Mouse (Mus musculus) liver, embryonic 14.5 days (tissue): Measurements from ENCODE around the gene Umps. TPM values are rescaled to one million over a fixed set of nuclear protein-coding genes. Genes with fewer than 3 reads are reported as not detected.

Source experiments
- ATAC-seq: fragments of 200-750 bp; cut with Nextera tagmentation; 2 replicates; pipeline ENCODE4 v1.8.0; 2017; ENCODE audit warnings: moderate number of reproducible peaks, mild to moderate bottlenecking, moderate library complexity; ENCODE audit not compliant: insufficient read depth
- DNase-seq, 3 experiments: peaks; one replicate each; pipeline ENCODE4 v3.0.0-alpha.2; 2012 to 2013; ENCODE audit warnings: low read depth in 3 of 3, low spot score in 3 of 3
- H3K27ac ChIP-seq: fragments of 300-500 bp; sonication (generic); 2 replicates; pipeline ENCODE4 v1.5.1; 2014; ENCODE audit warnings: moderate library complexity, mild to moderate bottlenecking, control low read depth, inconsistent platforms
- H3K27me3 ChIP-seq: fragments of 300-500 bp; sonication (generic); 2 replicates; pipeline ENCODE4 v1.6.1; 2014; ENCODE audit warnings: mild to moderate bottlenecking, low read length, moderate library complexity; ENCODE audit not compliant: control insufficient read depth, insufficient read depth
- H3K36me3 ChIP-seq: fragments of 300-500 bp; sonication (generic); replicated peaks from 2 replicates; pipeline ENCODE4 v1.6.1; 2014; ENCODE audit warnings: low read depth; ENCODE audit not compliant: control insufficient read depth, insufficient read depth
- H3K4me1 ChIP-seq, 2 experiments: fragments of 200-500 bp in 1 of 2; fragments of 300-500 bp in 1 of 2; sonication (generic) in 1 of 2; replicated peaks; 2 replicates each; pipeline ENCODE4 v1.6.1; 2012 to 2014; ENCODE audit warnings: antibody characterized with exemption in 1 of 2, inconsistent platforms in 1 of 2, low read length in 1 of 2; ENCODE audit not compliant: control insufficient read depth in 2 of 2, insufficient read depth in 2 of 2
- H3K4me2 ChIP-seq: fragments of 300-500 bp; sonication (generic); 2 replicates; pipeline ENCODE4 v1.6.1; 2014; ENCODE audit warnings: low read depth, mild to moderate bottlenecking, control low read depth, moderate library complexity
- H3K4me3 ChIP-seq, 2 experiments: fragments of 200-500 bp in 1 of 2; fragments of 300-500 bp in 1 of 2; sonication (generic) in 1 of 2; 2 replicates each; pipeline ENCODE4 v1.5.1; 2012 to 2014; ENCODE audit warnings: low read depth in 2 of 2, low read length in 2 of 2, mild to moderate bottlenecking in 2 of 2, control low read depth in 1 of 2, inconsistent platforms in 1 of 2, moderate library complexity in 1 of 2; ENCODE audit not compliant: insufficient read depth in 1 of 2
- H3K9ac ChIP-seq: fragments of 300-500 bp; sonication (generic); replicated peaks from 2 replicates; pipeline ENCODE4 v1.6.1; 2014; ENCODE audit warnings: mild to moderate bottlenecking, control low read depth, moderate library complexity
- H3K9me3 ChIP-seq: fragments of 300-500 bp; sonication (generic); 2 replicates; pipeline ENCODE4 v1.6.1; 2016; ENCODE audit warnings: low read length, mixed read lengths; ENCODE audit not compliant: control insufficient read depth
- CTCF ChIP-seq: IDR thresholded peaks from 2 replicates; pipeline ENCODE4 v1.5.1; 2016; ENCODE audit warnings: antibody characterized with exemption, low read depth, control low read depth
- EP300 ChIP-seq: IDR thresholded peaks from 2 replicates; pipeline ENCODE4 v1.6.1; 2016; ENCODE audit warnings: antibody characterized with exemption, low read depth
- WGBS: fragments of 180-500 bp; shearing (Covaris S2); extraction: QIAGEN DNeasy Blood & Tissue Kit; methylation state at CpG from one replicate; pipeline ENCODE4 v1.1.7; 2014; ENCODE audit not compliant: insufficient replicate concordance; 5-methylcytosine and 5-hydroxymethylcytosine counted together
- polyA plus RNA-seq, 2 experiments: library from polyadenylated mRNA; depleted of rRNA in 1 of 2; stranded (reverse) in 1 of 2; unstranded in 1 of 2; fragments of >200 nt; fragmentation: Nextera tagmentation in 1 of 2; extraction: Ambion mirVana in 1 of 2; gene quantifications; 2 replicates each; pipeline versions ENCODE4 v1.2.1 to v1.2.3; 2012 to 2014

The Umps gene
- polyA plus RNA-seq, 2 experiments = 23.7 to 38.9 TPM

- peak; percentile 76 for ATAC-seq
- peak in 2 of 3 experiments; percentile 37 to 45 for DNase-seq
Observed at GRCm38 (mm10) chr16:33967283-33967640, 424 bp upstream of the Umps start.

GRCm38 (mm10) chr16:33965878-33966537, 830 bp downstream of the Umps start:
- H3K36me3 ChIP-seq = peaks cover 23% of the 10 kb centered on the region
- no peaks in the 10 kb centered on the region for H3K27me3 ChIP-seq
- H3K9me3 ChIP-seq = no peaks in the 10 kb centered on the region
- no peak for TF ChIP-seq CTCF
- TF ChIP-seq EP300 = no peak
- peak overlapping the region; percentile 91 for H3K9ac ChIP-seq
- WGBS = 4% methylated on average over 15 of the region's 15 CpGs
- peak overlapping the region; percentile 93 for H3K4me2 ChIP-seq
- no peak for ATAC-seq
- peaks cover 6 to 11% of the 10 kb centered on the region in 2 experiments for H3K4me1 ChIP-seq
- H3K4me3 ChIP-seq = peak overlapping the region; percentile 73 to 76
- no peak for DNase-seq
- peak overlapping the region; percentile 47 for H3K27ac ChIP-seq

More at GRCm38 (mm10) chr16:33967283-33967640, 424 bp upstream of the Umps start:
- Histone ChIP-seq H3K9ac (peak overlapping the region; percentile 91), H3K4me2 (peak overlapping the region; percentile 93), H3K27me3 (no peaks in the 10 kb centered on the region), H3K4me1 (peaks cover 6 to 11% of the 10 kb centered on the region in 2 experiments), H3K27ac (peak overlapping the region; percentile 26), H3K36me3 (peaks cover 11% of the 10 kb centered on the region), H3K4me3 (peak overlapping the region; percentile 73 to 76), H3K9me3 (no peaks in the 10 kb centered on the region)
- 15% methylated on average over 2 of the region's 2 CpGs for WGBS
- no peak for TF ChIP-seq CTCF
- TF ChIP-seq EP300 = no peak

- H3K36me3 ChIP-seq = peaks cover 47% of the 10 kb centered on the region
- H3K27ac ChIP-seq = no peak overlapping the region
- H3K27me3 ChIP-seq = no peaks in the 10 kb centered on the region
- peaks cover 6 to 11% of the 10 kb centered on the region in 2 experiments for H3K4me1 ChIP-seq
- no peak overlapping the region for H3K4me2 ChIP-seq
- no peaks in the 10 kb centered on the region for H3K9me3 ChIP-seq
- TF ChIP-seq EP300 = no peak
- no peak for TF ChIP-seq CTCF
- ATAC-seq = no peak
- H3K4me3 ChIP-seq = no peak overlapping the region
- no peak overlapping the region for H3K9ac ChIP-seq
- no peak for DNase-seq
- 79% methylated on average over 6 of the region's 6 CpGs for WGBS
Observed at GRCm38 (mm10) chr16:33963509-33963908, 3.3 kb downstream of the Umps start.

GRCm38 (mm10) chr16:33954793-33955192, 12.0 kb downstream of the Umps start:
- no peaks in the 10 kb centered on the region for H3K4me1 ChIP-seq
- H3K27ac ChIP-seq = no peak overlapping the region
- no peak overlapping the region for H3K9ac ChIP-seq
- TF ChIP-seq EP300 = no peak
- no peak for TF ChIP-seq CTCF
- H3K9me3 ChIP-seq = no peaks in the 10 kb centered on the region
- peaks cover 54% of the 10 kb centered on the region for H3K36me3 ChIP-seq
- ATAC-seq = no peak
- H3K4me2 ChIP-seq = no peak overlapping the region
- 57% methylated on average over 1 of the region's 1 CpGs for WGBS
- no peak overlapping the region for H3K4me3 ChIP-seq
- DNase-seq = no peak
- no peaks in the 10 kb centered on the region for H3K27me3 ChIP-seq

GRCm38 (mm10) chr16:33953008-33953407, 13.8 kb downstream of the Umps start:
- Histone ChIP-seq H3K27me3 (no peaks in the 10 kb centered on the region), H3K4me3 (no peak overlapping the region), H3K4me2 (no peak overlapping the region), H3K9me3 (no peaks in the 10 kb centered on the region), H3K27ac (no peak overlapping the region), H3K36me3 (peaks cover 36% of the 10 kb centered on the region), H3K9ac (no peak overlapping the region), H3K4me1 (peaks cover 0 to 6% of the 10 kb centered on the region in 2 experiments; a peak in 1 of 4 replicates)
- DNase-seq (no peak), ATAC-seq (no peak)
- no peak for TF ChIP-seq EP300
- no peak for TF ChIP-seq CTCF
- 75% methylated on average over 4 of the region's 4 CpGs for WGBS
